Mouse (Mus musculus): ENCODE measurements at regions not wholly inside any gene's neighbourhood (a gene's known extent, or its start where the extent isn't known, plus 50 kb on each side); places are given as distances from the start of the nearest gene placed in this dataset.

DNA sequence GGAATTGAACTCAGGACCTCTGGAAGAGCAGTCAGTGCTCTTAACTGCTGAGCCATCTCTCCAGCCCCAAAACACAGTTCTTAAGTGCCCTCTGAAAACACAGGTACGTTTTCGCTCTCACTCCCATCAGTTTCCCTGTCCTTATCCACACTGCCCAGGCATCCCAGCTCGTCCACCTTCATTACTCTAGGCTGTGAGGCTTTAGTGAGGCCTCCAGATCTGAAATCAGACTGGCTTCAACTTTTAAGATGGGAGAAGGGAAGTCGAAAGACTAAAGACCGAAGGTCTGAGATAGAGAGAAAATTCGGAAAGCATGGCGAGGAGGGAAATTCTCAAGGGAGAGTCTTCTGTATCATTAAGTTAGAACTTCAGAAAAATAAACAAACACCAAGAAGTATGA lies 54.8 kb upstream of the Tet2 start:
- DNase-seq = no peak

GRCm38 (mm10) chr3:133600447-133601220 lies 55.7 kb upstream of the Tet2 start:
- no peak for DNase-seq

GRCm38 (mm10) chr3:133605460-133605859 lies 60.5 kb upstream of the Tet2 start:
- no peak for DNase-seq

GRCm38 (mm10) chr3:133608845-133609261 lies 63.9 kb upstream of the Tet2 start:
- no peak for DNase-seq

DNA sequence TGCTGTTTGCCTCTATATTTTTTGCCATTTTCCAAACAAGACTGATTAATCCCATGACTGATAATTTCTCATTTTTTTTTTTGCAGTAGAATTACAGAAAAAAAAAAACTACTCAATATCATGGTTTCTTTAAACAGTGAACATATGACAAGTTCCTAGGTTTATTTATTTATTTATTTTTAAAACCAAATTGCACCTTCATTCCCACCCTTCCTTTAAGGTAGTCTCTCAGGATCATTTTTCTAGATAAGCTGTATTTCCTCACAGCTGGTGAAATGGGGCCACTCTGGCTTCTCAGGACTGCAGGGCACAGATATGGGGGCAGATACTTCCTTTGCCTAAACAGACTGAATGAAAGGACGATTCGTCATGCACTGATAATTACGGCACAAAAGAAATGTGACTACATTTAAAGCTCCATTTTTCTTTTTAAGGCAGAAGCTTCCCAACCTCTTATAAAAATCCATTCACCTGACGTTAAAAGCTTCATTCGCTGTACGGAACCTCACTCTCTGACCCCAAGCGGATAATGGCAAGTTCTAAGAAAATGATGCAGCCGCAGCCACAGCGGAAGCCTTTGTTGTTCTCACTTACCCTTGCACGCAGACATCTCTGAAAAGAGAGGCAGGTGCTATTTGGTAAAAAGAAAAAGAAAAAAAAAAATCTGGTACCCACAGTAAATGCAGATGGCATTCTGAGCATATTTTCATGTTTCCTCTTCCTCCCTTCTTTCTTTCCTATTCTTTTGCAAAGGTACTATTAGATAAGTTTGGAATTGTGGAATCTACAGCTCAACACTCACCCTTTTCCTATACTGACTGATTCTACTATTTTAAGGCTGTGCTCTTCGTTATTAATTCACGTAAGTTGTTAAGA lies 69.1 kb upstream of the Tet2 start:
- no peak for DNase-seq

- DNase-seq = peak in 1 of 2 experiments; percentile 4
Measured at GRCm38 (mm10) chr3:133614712-133615426, 69.9 kb upstream of the Tet2 start.

GRCm38 (mm10) chr3:133617036-133617435 lies 72.1 kb upstream of the Tet2 start:
- DNase-seq = no peak

DNA sequence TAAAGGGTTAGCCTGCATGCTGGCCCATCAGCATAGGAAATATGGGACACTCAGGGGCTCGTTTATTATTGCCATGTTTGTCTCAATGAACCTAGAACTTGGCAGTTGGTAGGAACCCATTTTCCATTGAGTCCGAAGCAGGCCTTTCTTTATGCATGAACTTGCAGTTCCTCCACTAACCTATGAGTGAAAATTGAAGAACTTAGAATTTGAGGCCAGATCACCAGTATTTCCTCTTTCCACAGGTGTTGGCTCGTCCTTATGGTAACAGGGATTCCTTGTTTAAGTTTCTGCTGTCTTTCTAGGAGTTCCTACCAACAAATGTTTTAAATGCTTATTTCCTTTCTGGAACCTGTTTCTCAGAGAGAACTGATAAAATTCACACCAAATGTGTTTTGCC lies 73.6 kb upstream of the Tet2 start:
- no peak for DNase-seq

GRCm38 (mm10) chr3:133623201-133623744 lies 78.3 kb upstream of the Tet2 start:
- DNase-seq = no peak

DNA sequence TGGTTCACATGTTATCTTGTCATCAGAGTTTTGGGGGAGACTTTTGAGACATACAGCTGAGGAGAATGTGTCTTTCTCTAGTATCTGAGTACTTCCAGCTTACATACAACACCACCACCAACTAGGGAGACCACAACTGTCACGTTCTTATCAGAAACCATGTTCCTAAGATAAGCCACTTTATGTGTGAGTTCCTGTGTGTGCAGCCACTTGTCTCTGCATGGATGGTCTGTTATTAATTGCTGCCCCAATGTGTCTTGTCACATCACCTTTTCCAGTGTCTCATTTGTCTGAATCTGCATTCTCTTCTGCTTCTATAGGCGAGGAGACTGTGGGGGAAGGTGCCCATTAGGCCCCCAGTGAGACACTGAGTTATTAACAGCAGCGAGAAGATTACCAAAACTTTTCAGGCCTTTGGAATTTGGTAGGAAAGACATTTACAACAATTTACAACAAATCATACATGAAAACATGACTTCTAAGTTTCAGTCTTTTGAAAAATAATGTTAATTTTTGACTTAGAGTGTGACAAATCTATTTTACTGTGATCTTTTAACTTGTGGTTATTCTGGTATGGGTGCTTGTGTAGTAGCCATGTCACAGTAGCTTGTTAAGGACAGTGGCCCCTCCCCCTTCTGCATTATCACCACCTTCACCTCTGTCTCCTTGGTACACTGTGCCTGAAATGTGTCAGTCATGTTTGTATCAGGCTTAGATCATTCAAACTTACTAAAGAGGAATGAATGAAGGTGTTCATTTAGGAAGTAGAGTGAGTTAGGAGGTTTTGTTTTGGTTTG lies 79.3 kb upstream of the Tet2 start:
- DNase-seq = no peak

GRCm38 (mm10) chr3:133625046-133625445 lies 80.1 kb upstream of the Tet2 start:
- DNase-seq = no peak

DNA sequence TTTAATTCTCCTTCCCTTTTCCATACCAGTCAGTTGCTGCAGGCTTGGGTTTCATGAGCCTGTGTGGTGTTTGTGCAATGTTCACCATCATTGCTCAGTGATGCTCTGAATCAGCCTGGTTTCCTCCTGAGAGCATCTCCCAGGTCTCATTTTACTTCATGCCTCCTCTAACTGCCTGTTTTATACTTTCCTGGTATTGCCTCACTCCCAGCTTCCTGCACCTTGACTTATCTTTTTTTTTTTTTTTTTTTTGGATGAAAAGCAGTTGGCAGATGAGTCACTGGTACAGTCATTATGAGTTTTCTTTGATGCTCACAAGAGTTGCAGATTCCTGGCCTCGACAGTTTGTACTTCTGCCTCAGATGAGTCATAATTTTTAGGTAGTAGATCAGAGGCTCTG lies 81.5 kb upstream of the Tet2 start:
- no peak for DNase-seq

GRCm38 (mm10) chr3:133627116-133627844 lies 82.3 kb upstream of the Tet2 start:
- DNase-seq = no peak

GRCm38 (mm10) chr3:133634306-133634705 lies 89.4 kb upstream of the Tet2 start:
- DNase-seq = no peak

DNA sequence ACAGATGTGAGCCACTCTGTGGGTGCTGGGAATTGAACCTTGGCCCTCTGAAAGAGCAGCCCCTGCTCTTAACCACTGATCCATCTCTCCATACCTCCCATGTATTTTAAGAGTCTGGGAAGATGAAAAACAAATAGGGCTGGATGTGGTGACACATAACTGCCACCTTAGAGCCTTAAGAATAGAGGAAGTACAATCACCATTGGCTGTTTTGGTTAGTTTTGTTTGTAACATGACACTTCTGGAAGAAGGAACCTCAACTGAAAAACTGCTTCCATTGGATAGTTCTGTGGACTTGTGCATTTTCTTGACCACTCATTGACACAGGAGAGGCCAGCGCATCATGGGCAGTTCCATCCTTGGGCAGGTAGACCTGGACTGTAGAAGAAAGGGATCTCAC lies 100.7 kb upstream of the Tet2 start:
- no peak for DNase-seq

GRCm38 (mm10) chr3:133646449-133647059 lies 101.6 kb upstream of the Tet2 start:
- no peak for DNase-seq

- DNase-seq = no peak
Measured at GRCm38 (mm10) chr3:133650025-133650424, 105.1 kb upstream of the Tet2 start.

GRCm38 (mm10) chr3:133651996-133652395 lies 107.1 kb upstream of the Tet2 start:
- DNase-seq = no peak

GRCm38 (mm10) chr3:133659759-133660158 lies 114.8 kb upstream of the Tet2 start:
- no peak for DNase-seq

GRCm38 (mm10) chr3:133661303-133661702 lies 116.4 kb upstream of the Tet2 start:
- no peak for DNase-seq

GRCm38 (mm10) chr3:133664914-133665313 lies 120.0 kb upstream of the Tet2 start:
- no peak for DNase-seq
